Mouse (Mus musculus) stomach, postnatal 0 days (tissue): Measurements from ENCODE around the gene Gm11639.

ENCODE experiments used
- CTCF ChIP-seq: IDR thresholded peaks from 2 replicates; pipeline ENCODE4 v1.5.1; 2016; ENCODE audit warnings: antibody characterized with exemption, low read depth, mild to moderate bottlenecking, moderate library complexity
- EP300 ChIP-seq: optimal IDR thresholded peaks from 2 replicates; pipeline ENCODE3; 2016; ENCODE audit warnings: antibody characterized with exemption

DNA sequence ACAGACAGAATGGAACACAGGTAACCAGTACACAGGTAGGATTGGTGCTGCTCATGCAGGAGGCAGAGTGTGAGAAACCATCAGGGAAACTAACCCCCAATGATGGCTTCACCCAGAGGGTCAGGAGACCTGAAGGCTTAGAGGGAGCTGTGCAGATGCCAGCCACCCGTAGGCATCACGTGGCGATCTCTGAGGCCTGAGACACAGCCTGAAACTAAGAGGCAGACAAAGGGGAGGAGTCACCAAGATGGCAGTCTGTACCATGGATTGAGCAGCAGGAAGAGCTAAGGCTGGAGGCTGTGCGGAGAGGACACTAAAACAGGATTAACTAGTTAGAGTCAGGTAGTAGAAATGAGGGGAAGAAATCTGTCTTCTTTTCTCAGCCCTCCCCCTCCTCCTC is 465.2 kb downstream of the Gm11639 start:
- TF ChIP-seq CTCF (no peak), EP300 (no peak)
